Mouse (Mus musculus) liver, embryonic 16.5 days (tissue): ENCODE data around the gene Pemt. TPM values are rescaled to one million over a fixed set of nuclear protein-coding genes. Genes with fewer than 3 reads are reported as not detected.
A peak's percentile ranks its signal among the peaks of the same experiment; 100 is the strongest.

Source experiments
- ATAC-seq: fragments of 200-750 bp; cut with Nextera tagmentation; 2 replicates; pipeline ENCODE4 v1.8.0; 2017; ENCODE audit warnings: low read depth, mild to moderate bottlenecking, moderate number of reproducible peaks, moderate library complexity
- H3K27ac ChIP-seq: fragments of 300-500 bp; sonication (generic); 2 replicates; pipeline ENCODE4 v1.5.1; 2014; ENCODE audit warnings: mild to moderate bottlenecking, low read length
- H3K27me3 ChIP-seq: fragments of 300-500 bp; sonication (generic); 2 replicates; pipeline ENCODE4 v1.6.1; 2014; ENCODE audit warnings: low read depth, low read length, mixed read lengths; ENCODE audit not compliant: control insufficient read depth, insufficient read depth
- H3K36me3 ChIP-seq: fragments of 300-500 bp; sonication (generic); 2 replicates; pipeline ENCODE4 v1.6.1; 2014; ENCODE audit warnings: mild to moderate bottlenecking; ENCODE audit not compliant: control insufficient read depth, insufficient read depth
- H3K4me1 ChIP-seq: fragments of 300-500 bp; sonication (generic); 2 replicates; pipeline ENCODE4 v1.6.1; 2014; ENCODE audit warnings: low read depth, low read length, mixed read lengths; ENCODE audit not compliant: control insufficient read depth
- H3K4me2 ChIP-seq: fragments of 300-500 bp; sonication (generic); 2 replicates; pipeline ENCODE4 v1.6.1; 2014; ENCODE audit warnings: low read depth, low read length, mixed read lengths
- H3K4me3 ChIP-seq: fragments of 300-500 bp; sonication (generic); 2 replicates; pipeline ENCODE4 v1.5.1; 2014; ENCODE audit warnings: low read depth, mild to moderate bottlenecking, low read length
- H3K9ac ChIP-seq: fragments of 300-500 bp; sonication (generic); 2 replicates; pipeline ENCODE4 v1.6.1; 2014; ENCODE audit warnings: low read depth, low read length
- H3K9me3 ChIP-seq: fragments of 300-500 bp; sonication (generic); replicated peaks from 2 replicates; pipeline ENCODE4 v1.6.1; 2016; ENCODE audit warnings: low read length; ENCODE audit not compliant: control insufficient read depth
- WGBS: fragments of 180-500 bp; shearing (Covaris S2); extraction: QIAGEN DNeasy Blood & Tissue Kit; methylation state at CpG from one replicate; pipeline ENCODE4 v1.1.7; 2014; ENCODE audit not compliant: insufficient replicate concordance; 5-methylcytosine and 5-hydroxymethylcytosine counted together
- polyA plus RNA-seq: library from polyadenylated mRNA; unstranded; fragments of >200 nt; fragmentation: Nextera tagmentation; extraction: Ambion mirVana; gene quantifications from 2 replicates; pipeline ENCODE4 v1.2.1, GENCODE M21; 2015

Gene Pemt
- polyA plus RNA-seq, 1 experiment from 2014 or later = 63.2 TPM

DNA sequence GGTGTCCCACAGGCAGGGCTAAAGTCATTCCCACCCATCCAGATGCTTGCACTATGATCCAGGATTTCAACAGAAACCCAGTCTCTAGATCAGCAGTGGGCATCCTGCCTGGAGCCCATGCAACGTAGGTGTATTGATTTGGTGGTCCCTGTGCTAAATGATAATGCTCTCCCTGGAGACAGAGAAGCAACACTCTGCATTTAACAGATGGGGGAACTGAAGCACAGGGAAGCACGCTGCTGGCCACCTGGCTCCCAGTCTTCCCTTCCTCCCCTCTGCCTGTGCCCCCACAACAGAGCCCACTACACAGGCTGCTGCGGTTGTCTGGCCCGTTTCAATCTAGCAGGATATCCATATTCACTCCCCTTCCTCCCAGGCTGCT lies 80.2 kb downstream of the Pemt start:
- 19% methylated on average over 4 of the region's 4 CpGs for WGBS
- H3K9ac ChIP-seq = no peak overlapping the region
- peaks cover 26% of the 10 kb centered on the region for H3K27me3 ChIP-seq
- peaks cover 18% of the 10 kb centered on the region for H3K4me1 ChIP-seq
- no peak overlapping the region for H3K4me2 ChIP-seq
- 0 out of 2 replicates have a peak, but pooled peaks cover under 1% of the 10 kb centered on the region for H3K36me3 ChIP-seq
- H3K4me3 ChIP-seq = no peak overlapping the region
- ATAC-seq = no peak
- no peak overlapping the region for H3K27ac ChIP-seq
- no peaks in the 10 kb centered on the region for H3K9me3 ChIP-seq

DNA sequence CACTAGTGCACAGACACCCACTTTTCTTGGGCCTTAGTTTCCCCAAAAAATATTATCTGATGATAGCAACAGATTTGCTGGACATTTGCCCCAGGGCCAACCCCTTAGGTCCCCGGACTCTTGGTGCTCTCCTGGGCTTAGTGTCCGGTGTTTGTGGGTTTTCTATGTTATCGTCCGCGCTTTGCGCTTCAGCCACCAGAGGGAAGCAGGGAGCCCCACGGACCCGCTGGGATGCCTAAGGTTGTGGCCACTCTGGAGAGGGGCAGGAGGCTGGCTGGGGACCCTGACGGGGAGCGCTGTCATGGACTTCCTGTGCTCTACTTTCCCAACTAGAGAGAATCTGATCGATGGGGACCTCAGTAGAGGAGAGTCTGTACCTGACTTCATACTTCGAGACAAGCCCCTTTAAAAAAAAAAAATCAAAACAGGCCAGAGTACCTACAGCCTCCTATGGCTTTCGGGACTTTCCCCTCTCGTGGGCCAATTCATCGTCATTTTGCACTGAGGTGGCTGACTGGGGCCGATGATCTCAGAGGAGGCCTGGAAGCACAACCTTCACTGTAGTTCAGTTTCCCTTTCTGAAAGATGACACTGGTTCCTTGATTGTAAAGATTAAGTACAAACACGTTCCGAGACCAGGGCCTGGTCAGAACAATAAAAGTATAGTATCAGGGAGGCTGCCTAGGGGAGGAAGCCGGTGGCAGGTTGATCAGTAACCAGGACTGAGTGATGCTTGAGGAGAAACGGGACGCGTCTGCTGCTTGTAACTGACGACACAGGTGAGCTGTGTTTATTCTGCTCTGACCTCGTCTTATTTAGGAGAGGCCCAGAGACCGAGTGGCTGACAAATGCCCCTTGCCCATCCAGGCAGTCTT lies 80.8 kb downstream of the Pemt start:
- ATAC-seq = peak; percentile 64
- peaks cover 18% of the 10 kb centered on the region for H3K4me1 ChIP-seq
- H3K9me3 ChIP-seq = no peaks in the 10 kb centered on the region
- no peak overlapping the region for H3K27ac ChIP-seq
- peak overlapping the region; percentile 93 for H3K4me2 ChIP-seq
- peak overlapping the region; percentile 56 for H3K9ac ChIP-seq
- H3K27me3 ChIP-seq = peaks cover 26% of the 10 kb centered on the region
- WGBS = 20% methylated on average over 25 of the region's 25 CpGs
- 0 out of 2 replicates have a peak, but pooled peaks cover 4% of the 10 kb centered on the region for H3K36me3 ChIP-seq
- H3K4me3 ChIP-seq = peak overlapping the region; percentile 63

DNA sequence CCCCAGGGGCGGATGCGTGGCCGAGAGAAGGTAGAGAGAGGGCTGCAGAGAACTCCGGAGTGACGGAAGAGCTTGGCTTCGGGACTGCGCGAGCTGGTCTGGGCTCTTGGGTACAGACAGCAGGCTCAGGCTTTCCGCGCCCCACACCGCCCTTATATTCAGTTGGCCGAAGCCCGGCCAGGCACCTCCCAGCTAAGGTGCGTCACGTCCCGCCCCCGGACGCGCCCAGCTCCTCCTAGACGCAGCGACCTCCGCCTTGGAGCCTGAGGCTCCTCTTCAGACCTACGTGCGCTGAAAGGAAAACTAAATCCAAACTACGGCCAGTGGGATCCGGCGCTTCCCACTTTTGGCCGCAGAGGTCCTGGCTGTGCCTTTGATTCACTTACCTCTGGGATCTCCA lies 81.5 kb downstream of the Pemt start, which contains the start of gene Rasd1:
Rasd1 (minus strand) TSS at position 127 of the 400 bp plus-strand sequence.
- Histone ChIP-seq H3K4me2 (peak within 1 kb of the TSS; percentile 93), H3K27me3 (peaks cover 26% of the 10 kb centered on the region), H3K27ac (no peak within 1 kb of the TSS), H3K9me3 (no peaks in the 10 kb centered on the region), H3K36me3 (0 out of 2 replicates have a peak, but pooled peaks cover 4% of the 10 kb centered on the region), H3K4me3 (peak within 1 kb of the TSS; percentile 63), H3K9ac (peak within 1 kb of the TSS; percentile 56), H3K4me1 (peaks cover 18% of the 10 kb centered on the region)
- whole genome bisulfite sequencing = under 1% methylated on average over 28 of the region's 28 CpGs
- ATAC-seq = peak; percentile 88

DNA sequence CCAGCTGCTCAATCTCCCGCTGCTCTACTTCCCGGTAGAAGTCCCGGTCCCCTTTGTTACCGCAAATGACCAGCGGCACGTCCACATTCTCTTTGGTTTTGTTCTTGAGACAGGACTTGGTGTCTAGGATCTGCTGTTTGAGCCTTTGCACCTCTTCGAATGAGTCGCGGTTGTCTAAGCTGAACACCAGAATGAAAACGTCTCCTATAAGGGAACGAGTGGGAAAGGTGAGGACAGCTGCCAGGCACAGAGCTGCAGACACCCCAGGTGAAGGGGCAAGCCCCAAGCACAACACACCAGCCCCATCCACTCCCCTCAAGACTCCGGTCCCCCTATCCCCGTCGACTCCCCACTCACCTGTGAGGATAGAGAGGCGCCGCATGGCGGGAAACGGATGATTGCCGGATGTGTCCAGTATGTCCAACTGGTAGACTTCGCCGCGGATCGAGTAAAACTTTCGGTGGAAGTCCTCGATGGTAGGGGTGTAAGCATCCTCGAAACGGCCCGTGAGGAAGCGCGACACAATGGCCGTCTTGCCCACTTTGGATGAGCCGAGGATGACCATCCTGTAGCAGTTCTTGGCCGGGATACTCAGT lies 82.0 kb downstream of the Pemt start:
- H3K4me1 ChIP-seq = peaks cover 18% of the 10 kb centered on the region
- no peaks in the 10 kb centered on the region for H3K9me3 ChIP-seq
- H3K27me3 ChIP-seq = peaks cover 26% of the 10 kb centered on the region
- H3K4me2 ChIP-seq = peak overlapping the region; percentile 93
- H3K4me3 ChIP-seq = peak overlapping the region; percentile 63
- H3K36me3 ChIP-seq = 0 out of 2 replicates have a peak, but pooled peaks cover 4% of the 10 kb centered on the region
- ATAC-seq = no peak
- H3K9ac ChIP-seq = peak overlapping the region; percentile 56
- no peak overlapping the region for H3K27ac ChIP-seq
- 1% methylated on average over 33 of the region's 33 CpGs for WGBS

DNA sequence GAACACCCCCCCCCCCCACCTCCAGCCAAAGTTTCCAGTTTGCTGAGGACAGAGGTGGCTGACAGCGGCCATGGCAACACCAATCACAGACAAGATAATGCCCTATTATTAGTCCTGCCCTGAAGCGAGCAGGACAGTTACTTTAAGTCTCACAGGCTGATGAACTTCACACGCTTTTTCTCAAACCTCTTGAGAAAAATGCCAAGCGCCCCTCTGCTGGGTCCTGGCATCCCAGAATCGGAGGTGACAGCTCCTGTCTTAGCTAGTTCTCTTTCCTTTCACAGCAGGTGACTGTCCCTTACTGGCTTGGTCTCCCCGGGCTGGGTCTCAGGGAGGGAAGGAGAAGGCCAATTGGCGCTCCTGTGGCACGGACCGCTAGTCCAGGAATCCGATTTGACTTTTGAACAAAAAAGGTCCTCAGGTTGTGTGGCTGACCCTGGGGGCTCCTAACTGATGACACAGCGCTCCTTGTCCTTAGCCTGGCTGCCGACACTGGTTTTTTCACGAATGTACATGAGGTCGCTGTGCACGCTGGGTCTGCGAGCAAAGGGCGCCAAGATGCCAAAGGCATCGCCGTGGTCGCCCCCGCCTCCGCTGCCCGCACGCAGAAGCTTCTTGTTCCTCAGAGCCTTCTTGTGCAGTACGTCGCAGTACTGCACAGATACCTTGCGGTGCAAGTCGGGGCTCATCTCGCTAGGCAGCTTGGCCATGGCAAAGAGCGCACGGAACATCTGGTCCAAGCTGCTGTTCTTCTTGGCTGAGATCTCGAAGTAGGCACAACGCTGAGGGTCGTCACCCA lies 82.7 kb downstream of the Pemt start:
- peak overlapping the region; percentile 63 for H3K4me3 ChIP-seq
- ATAC-seq = no peak
- H3K4me2 ChIP-seq = peak overlapping the region; percentile 93
- peaks cover 26% of the 10 kb centered on the region for H3K27me3 ChIP-seq
- H3K9me3 ChIP-seq = no peaks in the 10 kb centered on the region
- 11% methylated on average over 34 of the region's 34 CpGs for whole genome bisulfite sequencing
- H3K36me3 ChIP-seq = 0 out of 2 replicates have a peak, but pooled peaks cover 4% of the 10 kb centered on the region
- peaks cover 18% of the 10 kb centered on the region for H3K4me1 ChIP-seq
- no peak overlapping the region for H3K9ac ChIP-seq
- H3K27ac ChIP-seq = no peak overlapping the region

DNA sequence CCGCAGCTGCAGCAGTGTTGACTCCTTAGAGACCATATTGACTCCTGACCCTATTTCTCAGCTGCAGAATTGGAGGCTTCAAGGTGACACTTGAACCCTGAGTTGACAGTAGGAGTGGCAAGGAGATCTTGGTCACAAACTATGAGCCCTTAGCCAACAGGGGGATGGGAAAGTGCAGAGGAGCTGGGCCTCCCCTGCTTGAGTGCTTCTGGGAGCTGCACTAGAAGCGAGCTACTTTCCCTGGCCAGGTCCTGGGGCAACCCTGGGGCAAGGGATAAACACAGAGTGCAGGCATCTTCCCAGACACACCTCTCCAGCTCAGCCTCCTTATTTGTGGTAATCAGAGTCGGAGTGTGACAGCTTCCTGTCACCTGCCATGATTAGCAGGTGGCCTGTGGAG lies 83.7 kb downstream of the Pemt start:
- H3K4me3 ChIP-seq = no peak overlapping the region
- H3K4me1 ChIP-seq = peaks cover 18% of the 10 kb centered on the region
- ATAC-seq = no peak
- 68% methylated on average over 3 of the region's 3 CpGs for WGBS
- H3K4me2 ChIP-seq = no peak overlapping the region
- H3K36me3 ChIP-seq = 0 out of 2 replicates have a peak, but pooled peaks cover 4% of the 10 kb centered on the region
- H3K9ac ChIP-seq = no peak overlapping the region
- no peak overlapping the region for H3K27ac ChIP-seq
- peaks cover 26% of the 10 kb centered on the region for H3K27me3 ChIP-seq
- no peaks in the 10 kb centered on the region for H3K9me3 ChIP-seq

DNA sequence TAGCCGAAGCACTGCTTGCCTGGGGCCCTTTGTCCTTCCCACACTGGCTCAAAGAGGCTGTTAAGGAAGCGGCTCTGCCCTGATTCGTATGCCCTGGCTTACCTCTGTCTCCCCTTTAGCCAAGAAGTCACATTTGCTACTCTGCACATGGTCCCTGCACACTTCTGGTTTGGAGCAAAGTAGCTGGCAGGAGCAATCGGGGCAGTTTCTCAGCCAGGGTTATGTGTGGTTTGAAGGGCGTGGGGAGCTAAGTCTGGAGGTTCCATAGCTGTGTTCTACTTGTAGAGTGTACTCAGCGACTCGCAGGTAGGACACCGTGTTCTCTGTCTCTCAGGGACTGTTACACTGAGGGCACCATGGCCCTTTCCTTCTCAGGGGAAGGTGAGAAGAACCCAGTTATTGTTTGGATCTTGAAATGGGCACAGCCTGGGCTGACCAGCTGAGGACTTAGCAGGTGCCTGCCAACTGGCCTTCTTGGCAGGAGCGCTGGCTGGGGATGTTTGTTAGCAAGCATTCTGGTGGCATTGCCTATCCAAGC lies 84.9 kb downstream of the Pemt start:
- Histone ChIP-seq H3K27ac (no peak overlapping the region), H3K4me1 (peaks cover 16% of the 10 kb centered on the region), H3K9me3 (no peaks in the 10 kb centered on the region), H3K36me3 (0 out of 2 replicates have a peak, but pooled peaks cover 4% of the 10 kb centered on the region), H3K9ac (no peak overlapping the region), H3K4me2 (no peak overlapping the region), H3K27me3 (peaks cover 26% of the 10 kb centered on the region), H3K4me3 (no peak overlapping the region)
- no peak for ATAC-seq
- WGBS = 63% methylated on average over 9 of the region's 9 CpGs

DNA sequence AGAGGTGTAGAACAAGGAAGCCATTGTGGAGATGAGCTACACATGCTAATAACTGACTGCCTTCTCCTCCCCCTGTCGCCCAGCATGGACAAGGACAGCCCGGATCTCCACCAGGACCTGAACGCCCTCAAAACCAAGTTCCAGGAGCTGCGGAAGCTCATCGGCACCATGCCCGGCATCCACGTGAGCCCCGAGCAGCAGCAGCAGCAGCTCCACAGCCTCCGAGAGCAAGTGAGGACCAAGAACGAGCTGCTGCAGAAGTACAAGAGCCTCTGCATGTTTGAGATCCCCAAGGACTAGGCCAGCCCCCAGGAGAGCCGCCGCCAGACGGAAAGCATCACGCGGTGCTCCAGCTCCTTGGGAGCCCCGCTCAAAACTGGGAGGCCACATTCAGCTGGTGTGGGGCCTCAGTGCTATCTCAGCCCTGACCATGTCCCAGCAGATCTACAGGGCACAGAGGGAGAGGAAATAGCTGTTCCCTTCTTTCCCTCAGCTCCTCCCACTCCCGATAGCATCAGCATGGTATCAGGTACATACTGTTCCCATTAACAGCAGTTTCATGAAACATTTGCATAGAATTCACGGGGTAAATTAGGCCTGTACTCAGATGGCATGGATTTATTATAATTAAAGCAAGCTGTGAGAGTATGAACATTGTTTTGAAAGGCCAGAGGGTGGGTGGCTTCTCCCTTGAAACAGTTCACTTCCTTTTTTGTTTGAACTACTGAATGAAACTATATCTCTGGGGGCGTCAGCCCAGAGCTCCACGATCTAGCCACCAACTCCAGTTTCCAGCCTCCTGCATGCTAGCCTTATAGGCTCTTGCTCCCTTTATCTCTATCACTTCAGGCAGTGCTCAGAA lies 85.6 kb downstream of the Pemt start:
- peaks cover 26% of the 10 kb centered on the region for H3K27me3 ChIP-seq
- 66% methylated on average over 20 of the region's 20 CpGs for WGBS
- no peak overlapping the region for H3K4me3 ChIP-seq
- no peaks in the 10 kb centered on the region for H3K9me3 ChIP-seq
- peaks cover 15% of the 10 kb centered on the region for H3K4me1 ChIP-seq
- H3K4me2 ChIP-seq = no peak overlapping the region
- no peak overlapping the region for H3K9ac ChIP-seq
- 0 out of 2 replicates have a peak, but pooled peaks cover 4% of the 10 kb centered on the region for H3K36me3 ChIP-seq
- no peak for ATAC-seq
- no peak overlapping the region for H3K27ac ChIP-seq
